Mouse (Mus musculus) heart, embryonic 11.5 days (tissue): ENCODE measurements around the gene Serac1. TPM values are rescaled to one million over a fixed set of nuclear protein-coding genes. Genes with fewer than 3 reads are reported as not detected.

Experiments
- ATAC-seq: fragments of 200-750 bp; cut with Nextera tagmentation; replicated peaks from 2 replicates; pipeline ENCODE4 v1.8.0; 2017; ENCODE audit warnings: moderate library complexity; ENCODE audit not compliant: insufficient number of reproducible peaks, low FRiP score, low TSS enrichment
- H3K27ac ChIP-seq: fragments of 300-500 bp; sonication (generic); 2 replicates; pipeline ENCODE4 v1.5.1; 2014; ENCODE audit warnings: mild to moderate bottlenecking, low read depth, low read length
- H3K27me3 ChIP-seq: fragments of 300-500 bp; sonication (generic); 2 replicates; pipeline ENCODE4 v1.6.1; 2014; ENCODE audit warnings: mild to moderate bottlenecking, low read length, mixed read lengths; ENCODE audit not compliant: control insufficient read depth, insufficient read depth
- H3K36me3 ChIP-seq: fragments of 300-500 bp; sonication (generic); 2 replicates; pipeline ENCODE4 v1.6.1; 2014; ENCODE audit warnings: mild to moderate bottlenecking, low read length, moderate library complexity, mixed read lengths; ENCODE audit not compliant: control insufficient read depth, insufficient read depth
- H3K4me1 ChIP-seq: fragments of 300-500 bp; sonication (generic); 2 replicates; pipeline ENCODE4 v1.6.1; 2014; ENCODE audit warnings: low read length; ENCODE audit not compliant: control insufficient read depth, insufficient read depth
- H3K4me2 ChIP-seq: fragments of 300-500 bp; sonication (generic); 2 replicates; pipeline ENCODE4 v1.6.1; 2014; ENCODE audit warnings: mild to moderate bottlenecking, moderate library complexity
- H3K4me3 ChIP-seq: fragments of 300-500 bp; sonication (generic); 2 replicates; pipeline ENCODE4 v1.5.1; 2014; ENCODE audit warnings: low read depth, low read length
- H3K9ac ChIP-seq: fragments of 300-500 bp; sonication (generic); 2 replicates; pipeline ENCODE4 v1.6.1; 2014; ENCODE audit warnings: mild to moderate bottlenecking, low read depth, low read length, moderate library complexity
- H3K9me3 ChIP-seq: fragments of 300-500 bp; sonication (generic); replicated peaks from 2 replicates; pipeline ENCODE4 v1.6.1; 2016; ENCODE audit warnings: low read length; ENCODE audit not compliant: control insufficient read depth
- WGBS: fragments of 180-500 bp; shearing (Covaris S2); extraction: QIAGEN DNeasy Blood & Tissue Kit; methylation state at CpG from one replicate; pipeline ENCODE4 v1.1.7; 2014; ENCODE audit not compliant: insufficient replicate concordance; 5-methylcytosine and 5-hydroxymethylcytosine counted together
- polyA plus RNA-seq: library from polyadenylated mRNA; unstranded; fragments of >200 nt; fragmentation: Nextera tagmentation; extraction: Ambion mirVana; gene quantifications from 2 replicates; pipeline ENCODE4 v1.2.1, GENCODE M21; 2014

Serac1 gene
- polyA plus RNA-seq, 1 experiment from 2014 or later: 4.3 TPM

DNA sequence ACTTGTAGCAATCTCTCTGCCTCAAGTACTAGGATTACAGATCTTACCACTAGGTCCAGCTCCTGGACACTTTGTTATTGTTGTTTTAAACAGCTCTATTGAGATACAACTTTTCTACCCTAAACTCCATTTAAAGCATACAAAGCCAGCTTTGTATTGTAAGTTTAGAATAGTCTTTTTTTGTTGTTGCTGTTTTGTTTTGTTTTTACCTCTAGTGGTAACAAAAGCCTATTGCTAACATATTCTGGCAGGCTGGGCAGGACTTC lies 81.4 kb downstream of the Serac1 start:
- H3K9ac ChIP-seq: no peak overlapping the region; the same call in 1 of the 2 replicates
- peak overlapping the region; percentile 85 for H3K27ac ChIP-seq
- H3K27me3 ChIP-seq: no peaks in the 10 kb centered on the region
- H3K4me1 ChIP-seq: peaks cover 31% of the 10 kb centered on the region
- ATAC-seq: no peak
- H3K4me3 ChIP-seq: no peak overlapping the region
- no peak overlapping the region; the same call in 1 of the 2 replicates for H3K4me2 ChIP-seq
- no peaks in the 10 kb centered on the region for H3K9me3 ChIP-seq
- no peaks in the 10 kb centered on the region for H3K36me3 ChIP-seq

DNA sequence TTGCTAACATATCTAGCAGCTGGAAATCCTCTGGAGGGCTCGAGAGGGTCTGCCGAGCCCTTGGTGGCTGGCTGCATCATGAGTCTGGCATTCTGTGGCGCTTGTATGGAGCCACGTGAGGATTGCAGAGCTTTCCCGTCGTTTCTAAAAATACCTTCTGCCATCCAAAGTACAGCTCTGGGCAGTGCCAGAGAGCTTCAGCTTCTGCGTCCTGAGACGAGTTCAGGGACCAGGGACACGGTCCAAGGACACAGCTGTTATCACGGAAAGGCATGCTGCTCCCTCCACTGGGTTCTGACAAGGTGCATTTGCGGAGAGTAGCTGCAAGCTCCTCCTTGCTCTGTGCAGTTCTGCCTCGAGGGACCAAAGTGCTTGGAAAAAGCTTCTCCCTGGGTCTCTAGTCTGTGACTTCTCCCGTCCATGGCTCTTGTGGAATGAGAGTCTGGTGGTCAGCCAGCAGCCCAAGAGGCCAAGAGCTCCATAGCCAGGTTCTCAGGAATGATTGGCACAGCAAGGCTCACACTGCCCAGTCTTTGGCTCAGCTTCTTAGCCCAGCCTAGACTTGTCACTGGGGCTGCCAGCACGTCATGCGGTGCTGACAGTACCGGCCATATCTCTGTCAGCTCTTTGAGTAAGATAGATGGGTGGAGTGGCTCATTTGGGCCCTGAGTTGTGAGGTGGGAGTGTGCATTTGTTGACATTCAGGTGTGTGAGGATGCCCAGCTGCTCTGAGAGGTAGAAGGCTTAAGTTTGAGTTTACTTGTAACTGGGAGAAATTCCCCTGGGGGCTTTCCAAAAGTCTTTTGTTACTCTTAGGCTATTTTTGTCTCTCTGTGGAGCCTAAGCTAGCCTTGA lies 81.9 kb downstream of the Serac1 start:
- Histone ChIP-seq H3K27me3 (no peaks in the 10 kb centered on the region), H3K9ac (peak overlapping the region; percentile 28; the same call in 1 of the 2 replicates), H3K36me3 (no peaks in the 10 kb centered on the region), H3K4me3 (no peak overlapping the region), H3K4me1 (peaks cover 31% of the 10 kb centered on the region), H3K27ac (peak overlapping the region; percentile 85), H3K4me2 (peak overlapping the region; percentile 6), H3K9me3 (no peaks in the 10 kb centered on the region)
- WGBS: 34% methylated on average over 16 of the region's 16 CpGs
- peak; percentile 75 for ATAC-seq

DNA sequence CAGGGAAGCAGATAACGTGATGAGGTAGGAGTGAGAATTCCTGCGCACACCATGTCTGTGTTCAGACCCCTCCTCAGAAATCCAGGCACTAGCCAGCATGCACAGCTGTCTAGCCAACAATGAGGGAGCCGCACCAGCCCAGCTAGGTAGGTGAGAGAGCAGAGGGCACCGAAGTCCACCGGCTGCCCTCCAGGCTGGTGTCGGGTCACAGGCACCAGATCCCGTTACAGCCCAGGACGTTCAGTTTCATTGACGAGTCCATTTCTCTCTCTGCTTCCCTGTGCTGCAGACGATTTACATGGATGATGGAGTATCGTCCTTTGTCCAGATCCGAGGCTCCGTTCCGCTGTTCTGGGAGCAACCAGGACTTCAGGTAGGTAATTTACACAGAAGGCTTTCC lies 83.0 kb downstream of the Serac1 start:
- Histone ChIP-seq H3K27ac (peak overlapping the region; percentile 85), H3K27me3 (no peaks in the 10 kb centered on the region), H3K9ac (peak overlapping the region; percentile 52; the same call in 1 of the 2 replicates), H3K4me2 (peak overlapping the region; percentile 34; the same call in 1 of the 2 replicates), H3K4me1 (peaks cover 31% of the 10 kb centered on the region), H3K4me3 (no peak overlapping the region), H3K9me3 (no peaks in the 10 kb centered on the region), H3K36me3 (no peaks in the 10 kb centered on the region)
- ATAC-seq: no peak
- 71% methylated on average over 14 of the region's 14 CpGs for WGBS

DNA sequence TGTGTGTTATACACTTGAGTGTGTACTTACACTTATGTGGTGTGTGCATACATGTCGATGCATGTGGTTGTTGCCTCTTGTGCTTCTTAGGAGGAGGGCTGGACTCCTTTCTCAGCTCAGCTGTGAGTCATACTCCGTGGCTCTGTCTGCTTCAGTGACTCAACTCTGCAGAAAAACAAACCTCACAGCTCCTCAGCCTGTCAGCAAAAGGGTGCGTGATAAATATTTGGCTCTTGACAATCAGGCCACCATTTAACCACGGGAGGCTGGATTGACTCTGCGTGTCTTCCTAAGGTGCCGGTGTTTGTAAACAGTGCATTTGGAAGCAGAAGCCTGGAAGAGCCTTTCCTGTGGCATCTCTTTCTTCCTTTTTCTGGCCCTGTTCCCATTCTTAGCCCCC lies 84.9 kb downstream of the Serac1 start:
- no peak overlapping the region for H3K4me2 ChIP-seq
- no peak overlapping the region for H3K9ac ChIP-seq
- 54% methylated on average over 6 of the region's 6 CpGs for WGBS
- H3K4me3 ChIP-seq: no peak overlapping the region
- ATAC-seq: no peak
- no peaks in the 10 kb centered on the region for H3K9me3 ChIP-seq
- no peaks in the 10 kb centered on the region for H3K27me3 ChIP-seq
- H3K36me3 ChIP-seq: no peaks in the 10 kb centered on the region
- H3K4me1 ChIP-seq: peaks cover 31% of the 10 kb centered on the region
- H3K27ac ChIP-seq: no peak overlapping the region

DNA sequence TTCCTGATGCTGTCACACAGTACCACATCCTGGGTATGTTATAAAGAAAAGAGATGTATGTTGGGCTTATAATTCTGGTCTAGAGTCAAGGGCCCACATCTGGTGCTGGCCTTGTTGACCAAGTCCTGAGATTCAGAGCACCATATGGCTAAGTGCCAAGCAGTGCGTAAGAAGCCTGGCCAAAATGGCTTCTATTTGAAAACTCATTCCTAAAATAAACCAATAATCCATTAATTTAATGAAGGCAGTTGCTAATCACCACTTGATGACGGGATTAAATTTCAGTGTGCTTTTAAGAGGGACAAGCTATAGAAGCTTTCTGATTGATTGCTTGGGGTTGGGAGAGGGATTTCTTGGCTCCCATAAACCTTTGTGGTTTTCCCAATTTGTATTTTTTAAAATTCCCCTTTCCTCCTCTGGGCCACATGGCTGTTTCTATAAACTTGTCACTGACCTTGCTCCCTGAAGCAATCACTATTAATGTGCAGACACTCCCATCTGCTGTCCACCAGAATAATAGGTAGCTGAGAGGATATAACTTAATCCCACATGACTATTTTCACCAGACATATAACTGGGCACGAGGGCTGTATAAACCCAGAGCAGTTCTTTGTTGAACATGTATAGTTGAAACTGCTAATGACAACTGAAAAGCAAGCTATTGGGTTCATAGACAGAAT lies 85.8 kb downstream of the Serac1 start:
- 79% methylated on average over 3 of the region's 3 CpGs for WGBS
- no peaks in the 10 kb centered on the region for H3K36me3 ChIP-seq
- no peak for ATAC-seq
- no peak overlapping the region for H3K4me2 ChIP-seq
- H3K9ac ChIP-seq: no peak overlapping the region
- no peak overlapping the region for H3K4me3 ChIP-seq
- H3K27me3 ChIP-seq: no peaks in the 10 kb centered on the region
- H3K27ac ChIP-seq: no peak overlapping the region
- no peaks in the 10 kb centered on the region for H3K9me3 ChIP-seq
- peaks cover 29% of the 10 kb centered on the region for H3K4me1 ChIP-seq

DNA sequence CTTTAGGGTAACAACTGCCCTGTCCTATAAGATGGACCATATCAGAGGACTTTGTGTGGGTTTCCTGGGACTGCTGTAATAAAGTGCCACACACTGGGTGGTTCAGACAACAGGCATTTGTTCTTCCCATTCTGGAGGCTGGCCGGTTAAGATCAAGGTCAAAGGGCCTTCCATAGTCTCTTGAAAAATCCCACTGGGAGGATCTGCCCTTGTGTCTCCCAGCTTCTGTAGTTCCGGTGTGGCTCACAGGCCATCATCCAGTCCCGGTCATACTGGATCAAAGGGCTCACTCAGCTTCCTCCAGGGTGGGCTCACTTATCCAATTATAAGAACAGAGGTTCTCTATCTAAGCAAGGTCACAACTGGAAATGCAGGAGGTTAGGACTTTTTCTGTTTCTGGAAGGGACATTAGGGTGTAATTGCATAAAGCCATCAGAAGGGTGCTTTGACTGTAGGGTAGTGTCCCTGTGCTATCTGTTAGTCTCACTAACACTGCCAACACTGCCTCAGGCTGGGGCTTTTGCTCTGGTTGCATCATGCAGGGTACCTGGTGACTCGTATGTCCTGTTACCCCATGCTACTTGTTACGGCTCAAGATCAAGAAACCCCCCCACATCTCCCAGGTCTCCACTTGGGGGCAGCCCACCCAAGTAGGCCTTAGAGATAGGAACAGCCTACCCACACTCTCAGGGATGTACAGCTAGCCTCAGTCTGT lies 86.5 kb downstream of the Serac1 start:
- Histone ChIP-seq H3K36me3 (no peaks in the 10 kb centered on the region), H3K4me3 (no peak overlapping the region), H3K27me3 (no peaks in the 10 kb centered on the region), H3K4me1 (peaks cover 24% of the 10 kb centered on the region), H3K27ac (no peak overlapping the region), H3K9ac (no peak overlapping the region), H3K9me3 (no peaks in the 10 kb centered on the region), H3K4me2 (no peak overlapping the region)
- WGBS: 73% methylated on average over 5 of the region's 5 CpGs
- no peak for ATAC-seq

Other genes starting within 250 kb of the Serac1 start
- 26.5 and 26.9 TPM in 2 replicates for gene Snx9, start 238.4 kb downstream of the Serac1 start, polyA plus RNA-seq
- 3.0 and 3.3 TPM in 2 replicates for gene Synj2, start 138.5 kb downstream of the Serac1 start, polyA plus RNA-seq
- 138 and 158 TPM in 2 replicates for gene Gtf2h5, start within 50 bp of the Serac1 start, polyA plus RNA-seq
- gene Tulp4, start 26.7 kb upstream of the Serac1 start, polyA plus RNA-seq: 63.3 and 79.0 TPM in 2 replicates
- 18.6 and 24.5 TPM in 2 replicates for gene Tmem181a, start 177.1 kb upstream of the Serac1 start, polyA plus RNA-seq
- gene Dynlt1a, start 237.8 kb upstream of the Serac1 start, polyA plus RNA-seq: 14.5 and 15.1 TPM in 2 replicates